Mouse (Mus musculus) thymus, postnatal 14 days (tissue): ENCODE measurements around the gene Wdr18.

Source experiments
- DNase-seq: peaks from one replicate; pipeline ENCODE4 v3.0.0; 2021

Wdr18 gene

GRCm38 (mm10) chr10:79959847-79960601 is at the start of gene Wdr18:
Gene Wdr18 (plus strand): TSS chr10:79960152.
- peak; percentile 100 for DNase-seq

- DNase-seq, result no peak
These were observed 49.4 kb upstream of the Wdr18 start, which contains the start of gene Gm26602 for GRCm38 (mm10) chr10:79910556-79910955. Gene Gm26602 (plus strand): TSS chr10:79910856.

GRCm38 (mm10) chr10:79912412-79912811 is 47.5 kb upstream of the Wdr18 start:
- DNase-seq, result no peak

- DNase-seq, result no peak
These were observed 45.6 kb upstream of the Wdr18 start for GRCm38 (mm10) chr10:79914131-79914947.

GRCm38 (mm10) chr10:79914948-79915596 is 44.9 kb upstream of the Wdr18 start:
- DNase-seq, result no peak

- no peak for DNase-seq
These were observed 43.9 kb upstream of the Wdr18 start for GRCm38 (mm10) chr10:79916081-79916480.

GRCm38 (mm10) chr10:79916808-79917531 is 43.0 kb upstream of the Wdr18 start, which contains the start of gene Kiss1r:
Gene Kiss1r (plus strand): TSS chr10:79916971.
- DNase-seq, result peak; percentile 91

- DNase-seq, result no peak
These were observed 42.3 kb upstream of the Wdr18 start for GRCm38 (mm10) chr10:79917532-79918100.

GRCm38 (mm10) chr10:79918231-79919078 is 41.5 kb upstream of the Wdr18 start:
- no peak for DNase-seq

- peak; percentile 40 for DNase-seq
These were observed 40.6 kb upstream of the Wdr18 start for GRCm38 (mm10) chr10:79919251-79919849.

- DNase-seq, result no peak
These were observed 39.7 kb upstream of the Wdr18 start for GRCm38 (mm10) chr10:79920056-79920890.

GRCm38 (mm10) chr10:79920958-79921535 is 38.9 kb upstream of the Wdr18 start, which contains the start of gene R3hdm4:
Gene R3hdm4 (minus strand): TSS chr10:79921208.
- DNase-seq, result peak; percentile 47

- no peak for DNase-seq
These were observed 38.4 kb upstream of the Wdr18 start for GRCm38 (mm10) chr10:79921572-79921971.

GRCm38 (mm10) chr10:79924998-79925784 is 34.8 kb upstream of the Wdr18 start:
- peak; percentile 94 for DNase-seq

- DNase-seq, result peak; percentile 53
These were observed 34.0 kb upstream of the Wdr18 start for GRCm38 (mm10) chr10:79925785-79926490.

- DNase-seq, result peak; percentile 93
These were observed 33.2 kb upstream of the Wdr18 start, which contains the start of gene Arid3a for GRCm38 (mm10) chr10:79926491-79927323. Gene Arid3a (plus strand): TSS chr10:79927043.
